Mouse (Mus musculus) gastrocnemius, postnatal 4 days (tissue): Measurements from ENCODE around the gene Olfr564. TPM values are rescaled to one million over a fixed set of nuclear protein-coding genes. Genes with fewer than 3 reads are reported as not detected.

Experiments
- DNase-seq, 2 experiments: peaks; one replicate each; pipeline ENCODE4 v3.0.0; 2021 to 2022; ENCODE audit warnings: low spot score in 2 of 2, mixed read lengths in 2 of 2
- long read RNA-seq, 2 experiments: library from polyadenylated mRNA; stranded (forward); transcript quantifications; one replicate each; pipeline ENCODE4 v2.0.0; 2021
- total RNA-seq, 2 experiments: library from RNA; stranded (reverse); gene quantifications; 2 replicates each; pipeline ENCODE4 v1.2.3; 2021

Olfr564 gene
- total RNA-seq = not detected
- long read RNA-seq, experiment 1 = 0 reads
- long read RNA-seq, experiment 2 = 0 reads

GRCm38 (mm10) chr7:102803180-102803579, at the start of gene Olfr564:
Gene Olfr564, plus strand, starts transcription at chr7:102803480.
- no peak for DNase-seq

- no peak for DNase-seq
These were observed 44.0 kb upstream of the Olfr564 start, which contains the start of the genes Olfr560 and Olfr78 for GRCm38 (mm10) chr7:102759266-102759665. Gene Olfr560, minus strand, starts transcription at chr7:102759366. Gene Olfr78, minus strand, starts transcription at chr7:102759471.

GRCm38 (mm10) chr7:102770921-102771320, 32.4 kb upstream of the Olfr564 start, which contains the start of gene Olfr561:
Gene Olfr561, plus strand, starts transcription at chr7:102771221.
- DNase-seq = no peak

Other genes starting within 250 kb of the Olfr564 start
- 1 to 10 TPM; 4.7 to 6.4 TPM for gene Trim21, start 238.0 kb upstream of the Olfr564 start, total RNA-seq
- gene Olfr550, start 232.0 kb upstream of the Olfr564 start, total RNA-seq = under 1 TPM in 1 of 2 experiments, not detected in 1; 0.10 TPM
- gene Olfr551, start 211.6 kb upstream of the Olfr564 start, total RNA-seq = not detected
- not detected for gene Olfr552, start 205.7 kb upstream of the Olfr564 start, total RNA-seq
- gene Olfr553, start 185.3 kb upstream of the Olfr564 start, total RNA-seq = not detected
- gene Olfr554, start 165.0 kb upstream of the Olfr564 start, total RNA-seq = not detected
- gene Olfr555, start 144.7 kb upstream of the Olfr564 start, total RNA-seq = not detected
- not detected for gene Olfr556, start 138.6 kb upstream of the Olfr564 start, total RNA-seq
- 1 to 10 TPM; 7.2 to 9.0 TPM for gene Trim68, start 116.2 kb upstream of the Olfr564 start, total RNA-seq
- gene Olfr557, start 107.6 kb upstream of the Olfr564 start, total RNA-seq = not detected
- 1 to 10 TPM; 3.3 to 5.2 TPM for gene Olfr558, start 101.3 kb upstream of the Olfr564 start, total RNA-seq
- gene Olfr33, start 84.4 kb upstream of the Olfr564 start, total RNA-seq = not detected
- gene Olfr559, start 76.0 kb upstream of the Olfr564 start, total RNA-seq = not detected
- under 1 TPM in 1 of 2 experiments, not detected in 1; 0.17 TPM for gene Olfr560, start 44.1 kb upstream of the Olfr564 start, total RNA-seq
- 1 to 10 TPM in 1 of 2 experiments, under 1 TPM in 1; 0.83 to 1.9 TPM for gene Olfr78, start 44.0 kb upstream of the Olfr564 start, total RNA-seq
- under 1 TPM in 1 of 2 experiments, not detected in 1; 0.27 TPM for gene Olfr561, start 32.3 kb upstream of the Olfr564 start, total RNA-seq
- not detected for gene Olfr566, start 55.3 kb downstream of the Olfr564 start, total RNA-seq
- gene Olfr568, start 73.6 kb downstream of the Olfr564 start, total RNA-seq = not detected
- not detected for gene Olfr569, start 87.4 kb downstream of the Olfr564 start, total RNA-seq
- not detected for gene Olfr570, start 91.1 kb downstream of the Olfr564 start, total RNA-seq
- not detected for gene Olfr571, start 114.1 kb downstream of the Olfr564 start, total RNA-seq
- gene Olfr572, start 120.9 kb downstream of the Olfr564 start, total RNA-seq = not detected
- not detected for gene Olfr573-ps1, start 139.1 kb downstream of the Olfr564 start, total RNA-seq
- not detected for gene Olfr574, start 145.0 kb downstream of the Olfr564 start, total RNA-seq
- gene Olfr575, start 155.3 kb downstream of the Olfr564 start, total RNA-seq = not detected
- gene Olfr576, start 159.2 kb downstream of the Olfr564 start, total RNA-seq = not detected
- not detected for gene Olfr577, start 172.5 kb downstream of the Olfr564 start, total RNA-seq
- not detected for gene Olfr578, start 185.8 kb downstream of the Olfr564 start, total RNA-seq
- gene Olfr582, start 234.5 kb downstream of the Olfr564 start, total RNA-seq = not detected
- not detected for gene Olfr583, start 247.8 kb downstream of the Olfr564 start, total RNA-seq